Mouse (Mus musculus): ENCODE data around the gene Galk1. TPM values are rescaled to one million over a fixed set of nuclear protein-coding genes. Genes with fewer than 3 reads are reported as not detected.

Gene Galk1
- polyA plus RNA-seq, 1 experiment, result 83.2 TPM

DNA sequence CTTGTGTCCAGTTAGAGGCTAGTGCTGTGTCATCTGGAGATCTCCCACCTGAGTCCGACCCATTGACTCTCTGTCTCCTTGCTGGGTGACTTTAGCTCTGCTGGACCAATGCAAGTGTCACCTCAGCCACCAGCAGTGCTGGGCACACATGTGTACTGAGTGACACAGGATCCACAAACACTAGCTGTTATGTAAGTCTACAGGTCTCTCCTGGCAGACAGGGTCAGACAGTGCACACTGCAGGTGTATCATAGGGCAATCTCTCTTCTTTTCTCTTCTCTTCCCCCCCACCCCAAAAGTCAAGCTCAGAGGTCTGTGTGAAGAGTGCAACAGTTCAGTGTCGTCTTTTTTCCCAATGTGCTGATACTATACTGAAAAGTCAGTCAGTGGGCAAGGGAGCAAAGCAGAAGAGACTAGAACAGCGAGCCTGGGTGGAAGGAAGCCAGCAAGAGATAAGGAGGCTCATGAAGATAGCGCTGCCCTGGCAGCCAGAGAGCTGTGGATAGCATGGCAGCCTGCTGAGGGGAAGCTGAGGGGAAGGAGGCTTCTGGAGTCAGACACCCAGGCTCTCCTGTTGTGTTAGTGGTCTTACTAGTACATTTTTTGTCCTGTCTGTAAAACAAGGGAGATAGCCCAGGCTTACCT lies 44.8 kb upstream of the Galk1 start:
- Histone ChIP-seq H3K4me3 (ENCODE audit: insufficient read depth, low read depth, low read length) (no peak overlapping the region), H3K27ac (ENCODE audit: insufficient read depth, low read depth, low read length) (no peak overlapping the region), H3K4me1 (ENCODE audit: control insufficient read depth, insufficient read depth, low read length) (no peaks in the 10 kb centered on the region), H3K36me3 (ENCODE audit: control insufficient read depth, insufficient read depth, low read length) (peaks cover 1% of the 10 kb centered on the region; the same call in 1 of the 2 replicates), H3K27me3 (replicated peaks; ENCODE audit: control insufficient read depth, insufficient read depth, low read length) (no peaks in the 10 kb centered on the region)
- DNase-seq, result no peak
- WGBS, result 87% methylated on average over 4 of the region's 4 CpGs
- TF ChIP-seq POLR2A (IDR thresholded peaks at IDR 0.05; ENCODE audit: low read depth, low read length) (no peak), CTCF (conservative IDR thresholded peaks at IDR 0.05; ENCODE audit: insufficient read depth, insufficient read length, low read depth, low read length) (no peak)

GRCm38 (mm10) chr11:116055873-116056272 lies 43.4 kb upstream of the Galk1 start:
- peaks cover 1% of the 10 kb centered on the region; the same call in 1 of the 2 replicates for H3K36me3 ChIP-seq (ENCODE audit: control insufficient read depth, insufficient read depth, low read length)
- no peaks in the 10 kb centered on the region for H3K4me1 ChIP-seq (ENCODE audit: control insufficient read depth, insufficient read depth, low read length)
- no peak overlapping the region for H3K4me3 ChIP-seq (ENCODE audit: insufficient read depth, low read depth, low read length)
- no peaks in the 10 kb centered on the region for H3K27me3 ChIP-seq (replicated peaks; ENCODE audit: control insufficient read depth, insufficient read depth, low read length)
- 92% methylated on average over 11 of the region's 11 CpGs for WGBS
- TF ChIP-seq CTCF (conservative IDR thresholded peaks at IDR 0.05; ENCODE audit: insufficient read depth, insufficient read length, low read depth, low read length), result no peak
- no peak for TF ChIP-seq POLR2A (IDR thresholded peaks at IDR 0.05; ENCODE audit: low read depth, low read length)
- no peak overlapping the region for H3K27ac ChIP-seq (ENCODE audit: insufficient read depth, low read depth, low read length)
- no peak for DNase-seq

- Histone ChIP-seq H3K4me1 (ENCODE audit: control insufficient read depth, insufficient read depth, low read length) (no peaks in the 10 kb centered on the region), H3K4me3 (ENCODE audit: insufficient read depth, low read depth, low read length) (no peak overlapping the region), H3K36me3 (ENCODE audit: control insufficient read depth, insufficient read depth, low read length) (peaks cover 1% of the 10 kb centered on the region; the same call in 1 of the 2 replicates), H3K27ac (ENCODE audit: insufficient read depth, low read depth, low read length) (no peak overlapping the region), H3K27me3 (replicated peaks; ENCODE audit: control insufficient read depth, insufficient read depth, low read length) (no peaks in the 10 kb centered on the region)
- DNase-seq, result no peak
- TF ChIP-seq CTCF (conservative IDR thresholded peaks at IDR 0.05; ENCODE audit: insufficient read depth, insufficient read length, low read depth, low read length) (no peak), POLR2A (IDR thresholded peaks at IDR 0.05; ENCODE audit: low read depth, low read length) (no peak)
- 95% methylated on average over 9 of the region's 9 CpGs for WGBS
Measured at GRCm38 (mm10) chr11:116053510-116054229, 41.2 kb upstream of the Galk1 start.

DNA sequence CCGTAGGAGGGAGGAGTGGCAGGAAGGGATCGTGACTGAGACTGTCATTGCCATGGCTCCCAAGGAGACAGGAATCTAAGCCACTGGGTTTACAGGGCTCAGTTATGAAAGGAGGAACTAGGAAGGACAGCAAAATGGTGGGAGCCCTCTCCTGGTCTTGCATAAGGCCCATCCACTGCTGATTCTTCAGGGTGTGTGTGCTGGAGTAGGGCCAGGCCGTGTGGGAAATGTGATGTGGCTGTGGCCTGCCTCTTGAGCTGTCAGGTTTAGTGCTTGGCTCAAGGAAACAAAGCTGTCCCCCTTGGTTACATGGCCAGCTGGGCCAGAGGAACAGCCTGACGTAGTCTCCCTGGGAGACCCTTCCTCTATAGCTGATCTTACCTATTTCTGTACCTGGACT lies 37.7 kb upstream of the Galk1 start:
- no peaks in the 10 kb centered on the region for H3K27me3 ChIP-seq (replicated peaks; ENCODE audit: control insufficient read depth, insufficient read depth, low read length)
- no peaks in the 10 kb centered on the region for H3K4me1 ChIP-seq (ENCODE audit: control insufficient read depth, insufficient read depth, low read length)
- H3K4me3 ChIP-seq (ENCODE audit: insufficient read depth, low read depth, low read length), result no peak overlapping the region
- 82% methylated on average over 4 of the region's 4 CpGs for WGBS
- peaks cover 1% of the 10 kb centered on the region; the same call in 1 of the 2 replicates for H3K36me3 ChIP-seq (ENCODE audit: control insufficient read depth, insufficient read depth, low read length)
- no peak overlapping the region for H3K27ac ChIP-seq (ENCODE audit: insufficient read depth, low read depth, low read length)
- DNase-seq, result no peak
- no peak for TF ChIP-seq CTCF (conservative IDR thresholded peaks at IDR 0.05; ENCODE audit: insufficient read depth, insufficient read length, low read depth, low read length)
- TF ChIP-seq POLR2A (IDR thresholded peaks at IDR 0.05; ENCODE audit: low read depth, low read length), result no peak

DNA sequence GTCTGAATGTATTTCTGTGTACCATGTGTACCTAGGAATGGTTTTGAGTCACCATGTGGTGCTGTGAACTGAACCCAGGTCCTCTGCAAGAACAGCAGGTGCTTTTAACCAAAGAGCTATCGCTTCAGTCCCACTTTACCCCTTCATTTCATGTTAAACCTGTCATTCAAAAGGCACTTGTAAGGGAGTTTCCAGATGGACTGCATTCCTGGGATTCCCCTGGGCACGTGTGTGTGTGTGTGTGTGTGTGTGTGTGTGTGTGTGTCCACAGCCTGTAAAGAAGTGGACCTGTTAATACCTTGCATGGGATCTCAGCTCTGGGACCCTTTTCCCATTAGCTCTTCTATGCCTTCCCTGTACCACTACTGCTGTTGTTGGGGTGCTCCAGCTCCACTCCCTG lies 37.1 kb upstream of the Galk1 start:
- H3K4me1 ChIP-seq (ENCODE audit: control insufficient read depth, insufficient read depth, low read length), result no peaks in the 10 kb centered on the region
- 78% methylated on average over 2 of the region's 2 CpGs for WGBS
- H3K27me3 ChIP-seq (replicated peaks; ENCODE audit: control insufficient read depth, insufficient read depth, low read length), result no peaks in the 10 kb centered on the region
- H3K4me3 ChIP-seq (ENCODE audit: insufficient read depth, low read depth, low read length), result no peak overlapping the region
- peaks cover 1% of the 10 kb centered on the region; the same call in 1 of the 2 replicates for H3K36me3 ChIP-seq (ENCODE audit: control insufficient read depth, insufficient read depth, low read length)
- DNase-seq, result no peak
- H3K27ac ChIP-seq (ENCODE audit: insufficient read depth, low read depth, low read length), result no peak overlapping the region
- TF ChIP-seq CTCF (conservative IDR thresholded peaks at IDR 0.05; ENCODE audit: insufficient read depth, insufficient read length, low read depth, low read length), result no peak
- TF ChIP-seq POLR2A (IDR thresholded peaks at IDR 0.05; ENCODE audit: low read depth, low read length), result no peak

DNA sequence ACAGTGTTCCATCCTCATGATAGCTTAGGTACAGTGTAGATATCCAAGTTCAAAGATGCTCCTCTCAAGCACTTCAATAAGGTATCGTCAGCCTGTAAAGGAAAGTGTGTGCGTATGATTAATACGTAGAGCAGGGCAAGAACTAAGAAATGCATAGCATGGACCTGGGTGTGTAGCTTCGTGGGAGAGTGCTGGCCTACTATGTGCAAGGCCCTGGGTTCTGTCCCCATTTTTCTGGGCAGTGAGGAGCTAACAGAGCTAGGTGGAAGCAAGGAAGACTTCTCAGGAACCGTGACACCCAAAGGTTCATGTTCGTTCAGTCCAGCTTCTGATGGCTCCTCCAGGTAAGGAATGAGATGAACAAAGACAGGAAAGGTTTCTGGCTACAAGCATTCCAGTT lies 32.7 kb upstream of the Galk1 start:
- no peak for DNase-seq
- Histone ChIP-seq H3K4me3 (ENCODE audit: insufficient read depth, low read depth, low read length) (no peak overlapping the region), H3K4me1 (ENCODE audit: control insufficient read depth, insufficient read depth, low read length) (peaks cover 4% of the 10 kb centered on the region), H3K27me3 (replicated peaks; ENCODE audit: control insufficient read depth, insufficient read depth, low read length) (no peaks in the 10 kb centered on the region), H3K27ac (ENCODE audit: insufficient read depth, low read depth, low read length) (no peak overlapping the region), H3K36me3 (ENCODE audit: control insufficient read depth, insufficient read depth, low read length) (no peaks in the 10 kb centered on the region)
- 93% methylated on average over 6 of the region's 6 CpGs for WGBS
- TF ChIP-seq POLR2A (IDR thresholded peaks at IDR 0.05; ENCODE audit: low read depth, low read length) (no peak), CTCF (conservative IDR thresholded peaks at IDR 0.05; ENCODE audit: insufficient read depth, insufficient read length, low read depth, low read length) (no peak)

- no peak overlapping the region for H3K27ac ChIP-seq (ENCODE audit: insufficient read depth, low read depth, low read length)
- H3K4me1 ChIP-seq (ENCODE audit: control insufficient read depth, insufficient read depth, low read length), result peaks cover 6% of the 10 kb centered on the region
- no peaks in the 10 kb centered on the region for H3K27me3 ChIP-seq (replicated peaks; ENCODE audit: control insufficient read depth, insufficient read depth, low read length)
- H3K36me3 ChIP-seq (ENCODE audit: control insufficient read depth, insufficient read depth, low read length), result no peaks in the 10 kb centered on the region
- H3K4me3 ChIP-seq (ENCODE audit: insufficient read depth, low read depth, low read length), result no peak overlapping the region
- 100% methylated on average over 1 of the region's 1 CpGs for WGBS
- TF ChIP-seq POLR2A (IDR thresholded peaks at IDR 0.05; ENCODE audit: low read depth, low read length) (no peak), CTCF (conservative IDR thresholded peaks at IDR 0.05; ENCODE audit: insufficient read depth, insufficient read length, low read depth, low read length) (no peak)
- DNase-seq, result no peak
Measured at GRCm38 (mm10) chr11:116043286-116043685, 30.8 kb upstream of the Galk1 start.

All from kidney, adult 2 months (tissue).